Mouse (Mus musculus) lung, adult 2 months (tissue): Measurements from ENCODE around the gene Ccpg1os.

ENCODE experiments used
- CTCF ChIP-seq: fragments of 200-500 bp; IDR thresholded peaks from 2 replicates; pipeline ENCODE4 v1.5.1; 2011; ENCODE audit warnings: mild to moderate bottlenecking, low read length, control low read depth; ENCODE audit not compliant: insufficient read depth
- POLR2A ChIP-seq: fragments of 200-500 bp; IDR thresholded peaks from 2 replicates; pipeline ENCODE4 v1.6.1; 2011; ENCODE audit warnings: low read depth, mild to moderate bottlenecking, control low read depth, low read length, borderline replicate concordance; ENCODE audit errors: extremely low read depth

- TF ChIP-seq CTCF: no peak
- TF ChIP-seq POLR2A: no peak
Observed at GRCm38 (mm10) chr9:72969874-72970273, 15.3 kb downstream of the Ccpg1os start.
